ENCODE assay signal across 10 mouse cellular contexts in the genomic region with DNA sequence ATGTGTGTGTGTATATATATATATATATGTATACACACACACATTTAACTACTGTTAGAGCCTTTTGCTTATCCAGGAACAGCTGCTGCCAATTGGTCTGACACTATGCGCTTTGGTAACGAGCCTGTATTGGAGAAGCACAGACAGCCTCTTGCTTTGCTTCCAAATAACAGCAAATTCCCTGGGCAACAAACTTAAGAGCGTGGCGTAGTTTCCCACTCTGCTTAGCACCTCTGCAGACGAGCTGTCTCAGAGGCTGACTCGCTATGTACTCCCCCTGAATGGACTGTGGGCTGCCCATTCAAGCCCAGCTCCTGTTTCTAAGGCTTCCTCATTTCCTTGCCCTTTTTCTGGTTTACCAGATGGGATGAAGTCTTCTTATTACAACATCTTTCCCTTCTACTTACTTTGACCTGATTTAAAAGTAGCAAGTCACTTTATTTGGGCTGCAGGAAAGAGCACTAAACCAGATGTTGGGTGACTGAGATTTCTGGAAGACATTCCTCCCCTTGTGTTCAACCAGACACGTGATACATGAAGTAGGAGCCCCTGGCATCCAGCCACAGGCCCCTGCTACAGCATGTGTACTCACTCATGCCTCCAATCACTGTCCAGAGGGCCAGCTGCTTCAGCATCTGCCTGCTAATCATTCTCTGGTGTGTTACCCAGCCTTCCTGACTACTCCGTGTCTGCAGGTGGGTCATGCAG.
DNase-seq lines count a peak whose midpoint lies in the region; ATAC-seq lines count a peak whose summit lies in the region.
"Had no signal": no experiment of that assay in that cellular context is flagged by ENCODE, and none has a peak within 500 bp of the region (broad histone marks: within the 10 kb centered on the region; RNA-seq: fewer than 3 reads in every experiment).

No protein-coding gene starts in this region.

- no peak overlapping the region for H3K4me2 ChIP-seq in limb, embryonic 11.5 days (ENCODE audit: low read depth, severe bottlenecking)
- H3K4me2 ChIP-seq: heart, embryonic 15.5 days had no signal

- no peak overlapping the region for H3K4me3 ChIP-seq in limb, embryonic 11.5 days (ENCODE audit: low read depth, low read length)
- H3K4me3 ChIP-seq: heart, embryonic 15.5 days had no signal

- peaks cover 10% of the 10 kb centered on the region for H3K4me1 ChIP-seq in limb, embryonic 11.5 days (ENCODE audit: control insufficient read depth, insufficient read depth, low read length)
- H3K4me1 ChIP-seq: heart, embryonic 15.5 days had no signal

- DNase-seq in embryo, embryonic 10 days (ENCODE audit: low spot score) = peak; percentile 24
- no peak for DNase-seq in embryo, embryonic 9.5 days (ENCODE audit: extremely low spot score)
- DNase-seq in testis, postnatal 10 days (ENCODE audit: low spot score) = peak; percentile 49
- DNase-seq in testis, postnatal 14 days (ENCODE audit: low spot score) = no peak
- DNase-seq in limb, embryonic 11.5 days (ENCODE audit: low spot score) = peak; percentile 74
- DNase-seq in adrenal gland, postnatal 25 days = no peak
- DNase-seq in adrenal gland, adult 18-20 months (ENCODE audit: low spot score in 2 of 2) = no peak
- DNase-seq in thymus, adult 18-20 months = no peak

- H3K9ac ChIP-seq in limb, embryonic 11.5 days (ENCODE audit: low read length) = no peak overlapping the region
- H3K9ac ChIP-seq: heart, embryonic 15.5 days; liver, embryonic 14.5 days had no signal

- no peaks in the 10 kb centered on the region for H3K9me3 ChIP-seq in limb, embryonic 11.5 days (ENCODE audit: control insufficient read depth, low read length)
- H3K9me3 ChIP-seq: heart, embryonic 15.5 days had no signal

- H3K27ac ChIP-seq in limb, embryonic 11.5 days (replicated peaks; ENCODE audit: low read depth, low read length) = no peak overlapping the region
- H3K27ac ChIP-seq: heart, embryonic 15.5 days; liver, embryonic 14.5 days had no signal

- no peaks in the 10 kb centered on the region for H3K27me3 ChIP-seq in limb, embryonic 11.5 days (ENCODE audit: control insufficient read depth, insufficient read depth, low read length)
- H3K27me3 ChIP-seq: heart, embryonic 15.5 days had no signal

- 39% methylated on average over 8 of the region's 8 CpGs for WGBS in limb, embryonic 11.5 days

- no peaks in the 10 kb centered on the region for H3K36me3 ChIP-seq in limb, embryonic 11.5 days (ENCODE audit: control insufficient read depth, insufficient read depth, low read length)
- H3K36me3 ChIP-seq: heart, embryonic 15.5 days had no signal

- peak; percentile 87 for ATAC-seq in limb, embryonic 11.5 days (ENCODE audit: insufficient number of reproducible peaks, low FRiP score, low TSS enrichment, low read depth)

Comparison
In these comparisons a context has a peak if more than half of its experiments do, and no peak if none do; other contexts are left out.
1. DNase-seq: peak in embryo, embryonic 10 days (single experiment), testis, postnatal 10 days (single experiment) and limb, embryonic 11.5 days (single experiment); none in embryo, embryonic 9.5 days (single experiment), testis, postnatal 14 days (single experiment), adrenal gland, postnatal 25 days (single experiment), adrenal gland, adult 18-20 months (0 of 2) and thymus, adult 18-20 months (0 of 2).